Mouse (Mus musculus) liver, adult 2 months (tissue): Measurements from ENCODE around the gene Spata13. TPM values are rescaled to one million over a fixed set of nuclear protein-coding genes. Genes with fewer than 3 reads are reported as not detected.
A peak's percentile ranks its signal among the peaks of the same experiment; 100 is the strongest.

Experiments used
- DNase-seq: peaks from one replicate; pipeline ENCODE4 v3.0.0-alpha.2; 2011; ENCODE audit warnings: low read depth, low spot score; ENCODE audit errors: extremely low read depth
- H3K27ac ChIP-seq: fragments of 200-500 bp; replicated peaks from 2 replicates; pipeline ENCODE4 v1.5.1; 2012; ENCODE audit warnings: low read depth, mild to moderate bottlenecking, control low read depth, inconsistent platforms, low read length; ENCODE audit not compliant: insufficient read depth
- H3K27me3 ChIP-seq: fragments of 200-500 bp; 2 replicates; pipeline ENCODE4 v1.6.1; 2012; ENCODE audit warnings: mild to moderate bottlenecking, moderate library complexity, low read length, inconsistent platforms; ENCODE audit not compliant: control insufficient read depth, insufficient read depth
- H3K36me3 ChIP-seq: fragments of 200-500 bp; 2 replicates; pipeline ENCODE4 v1.6.1; 2012; ENCODE audit warnings: low read length, inconsistent platforms; ENCODE audit not compliant: control insufficient read depth, insufficient read depth
- H3K4me1 ChIP-seq: fragments of 200-500 bp; 2 replicates; pipeline ENCODE4 v1.6.1; 2011; ENCODE audit warnings: low read length; ENCODE audit not compliant: control insufficient read depth, insufficient read depth
- H3K4me3 ChIP-seq: fragments of 200-500 bp; 2 replicates; pipeline ENCODE4 v1.5.1; 2011; ENCODE audit warnings: low read depth, mild to moderate bottlenecking, control low read depth, low read length, moderate library complexity; ENCODE audit not compliant: insufficient read depth
- H3K79me2 ChIP-seq: fragments of 200-500 bp; 2 replicates; pipeline ENCODE4 v1.6.1; 2012; ENCODE audit warnings: inconsistent platforms, mild to moderate bottlenecking, low read length, moderate library complexity; ENCODE audit not compliant: control insufficient read depth, insufficient read depth
- H3K9ac ChIP-seq: fragments of 200-500 bp; 2 replicates; pipeline ENCODE4 v1.6.1; 2012; ENCODE audit warnings: low read depth, mild to moderate bottlenecking, control low read depth, inconsistent platforms, low read length
- CTCF ChIP-seq: fragments of 200-500 bp; IDR thresholded peaks from 2 replicates; pipeline ENCODE4 v1.5.1; 2011; ENCODE audit warnings: low read depth, low read length, control low read depth
- POLR2A ChIP-seq: fragments of 200-500 bp; IDR thresholded peaks from 2 replicates; pipeline ENCODE4 v1.6.1; 2011; ENCODE audit warnings: low read length, control low read depth; ENCODE audit not compliant: insufficient read depth; ENCODE audit errors: extremely low read depth
- WGBS: fragments of 180-500 bp; shearing (Covaris S2); methylation state at CpG from one replicate; pipeline ENCODE4 v1.1.7; 2018; 5-methylcytosine and 5-hydroxymethylcytosine counted together
- polyA plus RNA-seq: library from polyadenylated mRNA; depleted of rRNA; stranded (reverse); fragments of >200 nt; gene quantifications from 2 replicates; pipeline ENCODE4 v1.2.3, GENCODE M21; 2012; rRNA removed
- total RNA-seq: library from RNA; depleted of rRNA; stranded (reverse); fragments of >200 nt; gene quantifications from 2 replicates; pipeline ENCODE4 v1.2.3, GENCODE M21; 2014; rRNA removed

Gene Spata13
- 20.6 and 47.8 TPM in 2 replicates for total RNA-seq
- polyA plus RNA-seq, result 9.7 and 11.9 TPM in 2 replicates

GRCm38 (mm10) chr14:60633961-60634864 lies at the start of gene Spata13:
Gene Spata13 (plus strand): TSS chr14:60634001.
- no peaks in the 10 kb centered on the region for H3K27me3 ChIP-seq

GRCm38 (mm10) chr14:60586687-60587453 lies 46.9 kb upstream of the Spata13 start:
- Histone ChIP-seq H3K4me1 (no peaks in the 10 kb centered on the region; the same call in 1 of the 2 replicates), H3K27me3 (no peaks in the 10 kb centered on the region), H3K79me2 (no peaks in the 10 kb centered on the region), H3K9ac (no peak overlapping the region), H3K27ac (no peak overlapping the region), H3K36me3 (no peaks in the 10 kb centered on the region), H3K4me3 (no peak overlapping the region)
- WGBS, result 73% methylated on average over 15 of the region's 15 CpGs
- DNase-seq, result no peak
- TF ChIP-seq POLR2A, result no peak
- no peak for TF ChIP-seq CTCF

More at GRCm38 (mm10) chr14:60633961-60634864, at the start of gene Spata13:
- H3K36me3 ChIP-seq, result no peaks in the 10 kb centered on the region
- H3K9ac ChIP-seq, result peak within 1 kb of the TSS; percentile 91
- under 1% methylated on average over 48 of the region's 50 CpGs for WGBS
- DNase-seq, result peak; percentile 85
- H3K79me2 ChIP-seq, result peaks cover 10% of the 10 kb centered on the region; the same call in 1 of the 2 replicates
- peaks cover 25% of the 10 kb centered on the region for H3K4me1 ChIP-seq
- peak within 1 kb of the TSS; percentile 88 for H3K4me3 ChIP-seq
- peak within 1 kb of the TSS; percentile 87 for H3K27ac ChIP-seq
- TF ChIP-seq CTCF (peak; percentile 12; the same call in 1 of the 2 replicates), POLR2A (peak; percentile 84)

- no peak for DNase-seq
- no peak for TF ChIP-seq CTCF
- TF ChIP-seq POLR2A, result no peak
- no peak overlapping the region for H3K9ac ChIP-seq
- H3K79me2 ChIP-seq, result no peaks in the 10 kb centered on the region
- H3K27me3 ChIP-seq, result no peaks in the 10 kb centered on the region
- no peaks in the 10 kb centered on the region; the same call in 1 of the 2 replicates for H3K4me1 ChIP-seq
- H3K27ac ChIP-seq, result no peak overlapping the region
- H3K4me3 ChIP-seq, result no peak overlapping the region
- WGBS, result 76% methylated on average over 2 of the region's 2 CpGs
- H3K36me3 ChIP-seq, result no peaks in the 10 kb centered on the region
These were observed 44.8 kb upstream of the Spata13 start for GRCm38 (mm10) chr14:60589001-60589400.

DNA sequence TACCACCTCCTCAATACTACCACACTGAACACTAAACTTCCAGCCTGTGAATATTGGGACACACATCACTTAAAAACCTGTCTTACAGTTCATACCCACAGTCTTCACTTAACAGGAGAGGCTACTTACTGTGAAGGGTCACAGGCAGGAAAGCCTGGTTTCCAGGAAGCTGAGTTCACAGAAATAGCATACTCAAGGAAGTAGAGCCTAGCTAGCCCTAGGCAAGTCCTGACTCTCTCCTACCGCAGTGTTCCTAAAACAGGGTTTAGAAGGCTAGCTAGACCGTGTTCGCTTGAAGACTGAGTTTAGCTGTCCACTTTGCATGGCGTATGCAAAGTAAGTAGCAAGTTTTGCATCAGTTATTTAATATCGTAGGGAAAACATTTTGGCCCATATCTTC lies 41.5 kb upstream of the Spata13 start:
- Histone ChIP-seq H3K9ac (no peak overlapping the region), H3K36me3 (no peaks in the 10 kb centered on the region), H3K27ac (0 out of 2 replicates have a peak overlapping the region, but pooled peaks have one; percentile 14), H3K4me1 (no peaks in the 10 kb centered on the region; the same call in 1 of the 2 replicates), H3K27me3 (no peaks in the 10 kb centered on the region), H3K4me3 (no peak overlapping the region), H3K79me2 (no peaks in the 10 kb centered on the region)
- WGBS, result 82% methylated on average over 5 of the region's 5 CpGs
- no peak for DNase-seq
- TF ChIP-seq POLR2A (no peak), CTCF (no peak)

DNA sequence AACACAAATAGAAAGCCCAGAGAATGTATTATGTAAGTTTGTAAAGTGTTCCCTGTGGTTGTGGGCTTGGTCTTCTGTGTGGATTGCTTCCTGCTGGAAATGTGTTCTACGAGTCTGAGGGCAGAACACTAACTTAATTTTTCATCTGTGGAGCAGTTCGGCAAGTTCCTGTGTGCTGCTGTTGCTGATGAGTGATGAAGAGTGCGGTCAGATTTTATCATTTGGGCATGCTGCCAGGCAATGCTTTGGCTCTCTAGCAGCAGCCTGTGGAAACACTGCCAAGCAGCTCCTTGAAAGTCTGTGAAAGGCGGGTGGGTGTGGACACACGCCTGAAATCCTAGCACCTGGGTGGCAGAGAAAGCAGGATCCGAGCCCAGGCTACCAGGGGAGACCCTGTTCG lies 41.0 kb upstream of the Spata13 start:
- Histone ChIP-seq H3K79me2 (no peaks in the 10 kb centered on the region), H3K4me3 (no peak overlapping the region), H3K36me3 (no peaks in the 10 kb centered on the region), H3K27ac (no peak overlapping the region), H3K4me1 (no peaks in the 10 kb centered on the region; the same call in 1 of the 2 replicates), H3K27me3 (no peaks in the 10 kb centered on the region), H3K9ac (no peak overlapping the region)
- DNase-seq, result peak; percentile 5
- 48% methylated on average over 7 of the region's 7 CpGs for WGBS
- TF ChIP-seq POLR2A (no peak), CTCF (no peak)
